Mouse (Mus musculus) cerebellum, postnatal 25 days (tissue): ENCODE measurements at regions not wholly inside any gene's neighbourhood (a gene's known extent, or its start where the extent isn't known, plus 50 kb on each side); places are given as distances from the start of the nearest gene placed in this dataset.

Source experiments
- DNase-seq, 2 experiments: peaks; one replicate each; pipeline ENCODE4 v3.0.0; 2021; ENCODE audit warnings: mixed read lengths in 2 of 2

DNA sequence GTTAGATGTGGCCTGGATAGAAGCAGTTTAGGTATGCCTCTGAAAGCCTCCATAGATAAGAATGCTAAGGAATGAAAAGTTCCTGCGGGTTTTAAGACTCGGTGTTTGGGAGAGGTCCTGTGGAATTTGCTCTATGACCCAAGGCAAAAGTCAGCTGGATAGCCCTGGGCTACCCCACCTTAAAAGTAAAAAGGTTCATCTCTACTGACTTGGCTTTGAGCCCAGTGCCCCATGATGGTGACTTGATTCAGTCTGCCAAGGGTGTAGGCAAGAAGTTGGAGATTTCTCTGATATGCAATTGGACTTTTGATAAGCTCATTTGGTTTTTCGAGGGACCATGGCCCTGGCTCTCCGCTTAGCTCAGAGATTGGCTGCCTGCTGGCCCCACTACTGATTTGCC is 78.8 kb upstream of the Herc3 start:
- DNase-seq = no peak

GRCm38 (mm10) chr6:58756309-58757015 is 74.8 kb upstream of the Herc3 start:
- DNase-seq = no peak

DNA sequence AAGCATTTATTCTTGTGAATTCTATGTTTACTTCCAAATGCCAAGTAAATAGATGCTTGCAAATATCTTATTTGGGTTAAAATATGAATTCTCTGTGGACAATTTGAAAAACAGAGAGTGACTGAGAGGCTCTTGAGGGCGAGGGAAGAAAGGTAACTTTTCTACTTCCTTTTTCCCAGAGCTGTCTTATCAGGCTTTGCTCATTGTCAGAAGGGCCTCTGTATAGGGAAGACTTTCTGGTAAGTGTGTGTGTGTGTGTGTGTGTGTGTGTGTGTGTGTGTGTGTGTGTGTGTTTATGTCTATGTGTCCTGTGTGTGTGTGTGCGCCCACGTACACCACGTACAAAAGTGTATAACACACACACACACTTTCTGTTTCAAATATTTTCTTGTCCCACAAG is 73.9 kb upstream of the Herc3 start:
- no peak for DNase-seq

DNA sequence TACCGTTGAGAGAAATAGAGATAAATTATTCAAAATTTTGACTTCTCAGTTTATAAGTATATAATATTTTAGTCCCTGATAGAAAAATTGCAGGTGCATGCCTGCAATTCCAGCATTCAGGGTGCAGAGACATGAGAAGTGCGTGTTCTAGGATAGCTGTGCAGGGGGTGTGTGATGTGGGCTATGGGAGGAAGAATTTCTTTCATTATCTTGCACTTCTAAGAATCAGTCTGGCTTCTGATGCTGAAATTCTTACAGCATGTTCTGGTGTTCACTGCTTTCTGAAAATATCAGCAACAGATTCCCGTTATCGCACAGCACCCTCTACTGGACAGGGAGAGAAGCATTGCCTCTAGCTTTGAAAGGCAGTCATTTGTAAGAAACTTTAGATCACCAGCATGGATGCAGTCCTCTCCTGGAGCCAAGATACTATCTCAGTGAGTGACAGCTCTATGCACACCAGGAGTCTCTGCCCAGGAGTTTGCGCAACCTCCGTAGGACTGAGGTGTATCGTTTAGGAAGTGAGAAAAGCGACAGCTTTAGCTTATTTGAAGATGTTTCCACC is 60.5 kb upstream of the Herc3 start:
- peak; percentile 55 to 76 for DNase-seq

DNA sequence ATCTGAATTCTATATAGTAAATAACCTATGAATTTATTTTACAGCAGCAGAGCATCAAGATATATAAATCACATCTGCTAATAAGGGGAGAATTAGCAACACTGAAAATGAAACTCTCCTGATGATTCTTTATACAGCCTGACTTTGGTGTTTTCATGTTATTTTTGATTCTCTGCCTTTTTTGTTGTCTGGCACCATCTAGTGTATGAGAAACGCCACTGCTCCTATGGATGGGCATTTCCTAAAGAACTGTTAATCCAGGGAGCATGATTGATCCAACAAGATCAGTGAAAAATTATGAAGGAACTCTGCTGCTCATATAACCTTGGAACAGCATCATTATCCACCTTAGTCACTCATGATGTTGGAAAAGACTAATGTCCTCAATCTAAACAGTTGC is 59.3 kb upstream of the Herc3 start:
- peak; percentile 4 to 38 for DNase-seq
